Mouse (Mus musculus) ES-E14 (cell line): ENCODE data around the gene Pik3c2g. TPM values are rescaled to one million over a fixed set of nuclear protein-coding genes. Genes with fewer than 3 reads are reported as not detected.

Experiments
- DNase-seq: peaks from one replicate; pipeline ENCODE4 v3.0.0-alpha.2; 2013; ENCODE audit warnings: low read depth, low spot score
- H3K27ac ChIP-seq: 2 replicates; pipeline ENCODE4 v1.5.1; 2012; ENCODE audit warnings: low read depth, mild to moderate bottlenecking, low read length, moderate library complexity, mixed read lengths; ENCODE audit not compliant: poor library complexity, insufficient read depth, severe bottlenecking
- H3K36me3 ChIP-seq: 2 replicates; pipeline ENCODE4 v1.6.1; 2012; ENCODE audit warnings: mild to moderate bottlenecking, low read length, moderate library complexity, mixed read lengths; ENCODE audit not compliant: control insufficient read depth, poor library complexity, insufficient read depth, severe bottlenecking
- H3K4me1 ChIP-seq, 2 experiments: fragments of 150-350 bp in 1 of 2; sonication (generic) in 1 of 2; 2 replicates each; pipeline ENCODE4 v1.6.1; 2012; ENCODE audit warnings: low read length in 2 of 2, mild to moderate bottlenecking in 1 of 2, mixed read lengths in 1 of 2; ENCODE audit not compliant: control insufficient read depth in 2 of 2, insufficient read depth in 2 of 2, poor library complexity in 1 of 2
- H3K4me3 ChIP-seq, 2 experiments: fragments of 150-350 bp in 1 of 2; sonication (generic) in 1 of 2; 2 replicates each; pipeline ENCODE4 v1.5.1; 2012; ENCODE audit warnings: low read length in 2 of 2, low read depth in 1 of 2, mild to moderate bottlenecking in 1 of 2, mixed read lengths in 1 of 2; ENCODE audit not compliant: insufficient read depth in 1 of 2, poor library complexity in 1 of 2, severe bottlenecking in 1 of 2
- H3K9ac ChIP-seq: 2 replicates; pipeline ENCODE4 v1.6.1; 2012; ENCODE audit warnings: low read depth, mild to moderate bottlenecking, low read length, mixed read lengths; ENCODE audit not compliant: poor library complexity, insufficient read depth, severe bottlenecking
- H3K9me3 ChIP-seq: fragments of 150-350 bp; sonication (generic); 2 replicates; pipeline ENCODE4 v1.6.1; 2012; ENCODE audit warnings: low read depth, mild to moderate bottlenecking, low read length; ENCODE audit not compliant: control insufficient read depth, insufficient read depth
- CHD2 ChIP-seq: IDR thresholded peaks from 2 replicates; pipeline ENCODE4 v1.6.1; 2014; ENCODE audit warnings: mild to moderate bottlenecking, low read depth, low read length, inconsistent platforms
- HCFC1 ChIP-seq: IDR thresholded peaks from 2 replicates; pipeline ENCODE4 v1.6.1; 2012; ENCODE audit warnings: low read length, inconsistent platforms, borderline replicate concordance; ENCODE audit not compliant: insufficient read depth
- MAFK ChIP-seq: IDR thresholded peaks from 2 replicates; pipeline ENCODE4 v1.6.1; 2014; ENCODE audit warnings: mild to moderate bottlenecking, low read depth, low read length, inconsistent platforms; ENCODE audit not compliant: insufficient read depth
- ZC3H11A ChIP-seq: IDR thresholded peaks from 2 replicates; pipeline ENCODE4 v1.6.1; 2012; ENCODE audit warnings: low read depth, mild to moderate bottlenecking, inconsistent platforms, low read length, borderline replicate concordance
- ZNF384 ChIP-seq: IDR thresholded peaks from 2 replicates; pipeline ENCODE4 v1.6.1; 2012; ENCODE audit warnings: low read depth, low read length, inconsistent platforms
- in situ Hi-C, 2 experiments: fragments of 600-800 bp; cut with MboI; formaldehyde crosslinking; loops; one replicate each; pipeline ENCODE4 v1.15.1; 2025; ENCODE audit warnings: low sequenced_read_pairs in 2 of 2, inconsistent platforms in 1 of 2; ENCODE audit not compliant: unreplicated experiment in 2 of 2
- total RNA-seq: library from RNA; depleted of rRNA; stranded (reverse); fragments of 300-350 nt; gene quantifications from 2 replicates; pipeline ENCODE4 v1.2.3, GENCODE M21; 2012

Gene Pik3c2g
- total RNA-seq, 1 experiment = not detected

DNA sequence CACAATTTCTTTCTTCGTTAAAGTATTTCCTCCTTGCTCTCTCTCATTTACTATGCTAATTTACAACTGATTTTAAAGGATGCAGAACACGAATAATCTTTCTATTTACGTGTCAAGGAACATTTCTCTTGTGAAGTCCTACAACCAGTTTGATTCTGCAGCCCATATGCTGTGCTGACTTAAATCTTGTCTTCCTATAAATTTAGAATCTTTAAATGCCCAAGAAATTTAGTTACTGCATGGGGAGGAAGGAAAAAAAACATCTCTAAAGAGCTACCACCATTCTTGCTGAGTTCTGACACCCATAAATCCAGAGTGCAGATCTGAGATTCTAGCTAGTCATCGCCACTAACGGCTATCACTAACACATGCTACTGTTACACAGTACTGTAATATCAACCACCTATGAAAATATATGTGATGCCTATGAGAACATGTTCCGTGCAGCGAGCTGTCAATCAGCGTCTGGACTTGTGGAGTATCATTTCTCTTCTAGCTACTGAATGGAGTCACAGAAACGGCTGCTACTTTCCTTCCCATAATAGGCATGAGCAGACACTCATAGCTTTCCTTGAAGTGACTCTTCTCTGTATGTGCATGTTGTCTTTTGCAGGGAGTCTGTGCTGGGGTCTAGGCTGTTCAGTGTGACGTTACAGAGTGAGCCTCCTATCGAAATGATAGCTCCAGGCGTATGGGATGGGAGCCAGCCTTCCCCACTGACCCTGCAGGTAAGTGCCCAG, 155.8 kb downstream of the Pik3c2g start:
- in situ Hi-C loops = no loop called here

DNA sequence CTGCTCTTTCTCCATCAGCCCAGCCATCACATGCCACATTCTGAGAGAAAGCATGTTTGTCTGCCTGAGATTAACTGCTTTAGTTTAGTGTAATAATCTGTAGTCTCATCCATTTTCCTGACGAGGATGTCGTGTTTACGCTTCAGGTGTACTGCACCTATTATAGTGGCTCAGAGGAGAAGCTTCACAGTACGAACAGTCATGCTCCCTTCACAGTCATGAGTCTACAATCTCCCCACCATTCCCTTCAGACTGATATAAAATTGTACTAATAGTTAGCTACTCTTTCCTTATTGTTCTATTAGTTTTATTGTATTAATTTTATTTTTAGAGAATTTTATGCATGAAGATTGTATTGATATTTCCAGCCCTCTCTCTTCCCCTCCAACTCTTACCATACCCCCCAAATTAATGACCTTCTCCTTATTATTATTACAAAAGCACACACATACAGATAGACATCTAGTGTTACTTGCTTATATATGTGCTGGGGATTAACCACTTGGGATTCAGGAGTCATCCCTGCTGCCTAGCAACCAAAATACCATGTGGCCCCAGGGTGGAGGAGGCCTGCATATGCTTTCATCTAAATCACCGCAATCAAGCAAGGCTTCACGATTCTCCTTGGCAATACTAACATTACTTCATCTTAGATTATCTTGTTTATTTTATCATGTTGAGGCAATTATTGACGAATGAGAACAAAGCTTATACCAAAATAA, 159.9 kb downstream of the Pik3c2g start:
- H3K9me3 ChIP-seq = no peaks in the 10 kb centered on the region
- H3K4me3 ChIP-seq = no peak overlapping the region
- H3K4me1 ChIP-seq = no peaks in the 10 kb centered on the region
- in situ Hi-C loops = no loop called here
- no peak for DNase-seq
- no peaks in the 10 kb centered on the region for H3K36me3 ChIP-seq
- H3K27ac ChIP-seq = no peak overlapping the region
- H3K9ac ChIP-seq = no peak overlapping the region
- TF ChIP-seq ZNF384 (no peak), CHD2 (no peak), ZC3H11A (no peak), HCFC1 (no peak), MAFK (no peak)

More for the DNA sequence above, 155.8 kb downstream of the Pik3c2g start:
- no peaks in the 10 kb centered on the region for H3K36me3 ChIP-seq
- no peaks in the 10 kb centered on the region for H3K4me1 ChIP-seq
- DNase-seq = no peak
- no peak overlapping the region for H3K4me3 ChIP-seq
- no peaks in the 10 kb centered on the region for H3K9me3 ChIP-seq
- no peak overlapping the region for H3K27ac ChIP-seq
- TF ChIP-seq CHD2 = no peak
- TF ChIP-seq ZNF384 = no peak
- TF ChIP-seq MAFK = no peak
- TF ChIP-seq ZC3H11A = no peak
- TF ChIP-seq HCFC1 = no peak
- H3K9ac ChIP-seq = no peak overlapping the region

- no peak overlapping the region for H3K9ac ChIP-seq
- no peak overlapping the region for H3K27ac ChIP-seq
- no peaks in the 10 kb centered on the region for H3K9me3 ChIP-seq
- TF ChIP-seq MAFK (no peak), CHD2 (no peak), ZC3H11A (no peak), ZNF384 (no peak), HCFC1 (no peak)
- H3K36me3 ChIP-seq = no peaks in the 10 kb centered on the region
- in situ Hi-C loops = no loop called here
- no peak for DNase-seq
- no peaks in the 10 kb centered on the region for H3K4me1 ChIP-seq
- H3K4me3 ChIP-seq = no peak overlapping the region
Measured at GRCm38 (mm10) chr6:139748091-139748771, 161.2 kb downstream of the Pik3c2g start.

DNA sequence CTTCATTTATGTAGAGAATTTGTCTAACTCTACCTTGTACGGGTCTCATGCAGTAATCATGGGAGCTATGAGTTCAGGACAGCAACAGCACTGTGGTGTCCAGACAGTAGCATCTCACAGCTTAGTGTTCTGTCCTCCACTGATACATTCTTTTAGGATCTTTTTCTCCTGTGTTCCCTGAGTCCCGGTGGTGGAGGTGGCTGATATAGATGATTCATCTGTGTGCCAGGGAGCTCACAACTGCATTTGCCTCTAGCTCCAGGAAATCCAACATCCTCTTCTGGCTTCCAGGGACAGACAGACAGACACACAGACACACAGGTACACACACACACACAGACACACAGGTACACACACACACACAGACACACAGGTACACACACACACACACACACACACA, 163.6 kb downstream of the Pik3c2g start:
- no peak overlapping the region for H3K9ac ChIP-seq
- TF ChIP-seq ZNF384 = no peak
- no peak for TF ChIP-seq MAFK
- TF ChIP-seq CHD2 = no peak
- TF ChIP-seq HCFC1 = no peak
- no peak for TF ChIP-seq ZC3H11A
- in situ Hi-C loops = no loop called here

More for the DNA sequence above, 163.6 kb downstream of the Pik3c2g start:
- Histone ChIP-seq H3K36me3 (no peaks in the 10 kb centered on the region), H3K4me1 (no peaks in the 10 kb centered on the region), H3K27ac (no peak overlapping the region), H3K4me3 (no peak overlapping the region), H3K9me3 (no peaks in the 10 kb centered on the region)
- DNase-seq = no peak
